ENCODE assay signal across 15 mouse cellular contexts in genomic region chr13:57249401-57249800, GRCm38 (mm10).
DNase-seq lines count a peak whose midpoint lies in the region.
"Had no signal": no experiment of that assay in that cellular context is flagged by ENCODE, and none has a peak within 500 bp of the region (broad histone marks: within the 10 kb centered on the region; RNA-seq: fewer than 3 reads in every experiment).

No protein-coding gene starts in this region.

- DNase-seq in cerebellum, adult 9-10 months: peak; percentile 58
- no peak for DNase-seq in cerebellum, postnatal 36 days
- DNase-seq in layer of hippocampus, adult 11-12 months (ENCODE audit: low spot score): peak; percentile 18
- DNase-seq in layer of hippocampus, postnatal 25 days (ENCODE audit: extremely low spot score in 1 of 2, low spot score in 1 of 2): no peak
- peak; percentile 76 for DNase-seq in brain, adult 2 months (ENCODE audit: low read depth, low spot score)
- peak; percentile 40 for DNase-seq in layer of hippocampus, adult 9-10 months (ENCODE audit: low spot score)
- DNase-seq in kidney, postnatal 25 days: no peak
- DNase-seq in lung, adult 18-20 months: no peak
- DNase-seq: B cell, adult 2 months; cerebellum, adult 11 months; gastrocnemius, postnatal 10 days; gastrocnemius, postnatal 36 days; heart, adult 2 months; heart, postnatal 14 days; heart, postnatal 4 days had no signal

Comparison
In these comparisons a context has a peak if more than half of its experiments do, and no peak if none do; other contexts are left out.
1. DNase-seq: peak in cerebellum, adult 9-10 months (single experiment), layer of hippocampus, adult 11-12 months (single experiment), brain, adult 2 months (single experiment) and layer of hippocampus, adult 9-10 months (single experiment); none in cerebellum, postnatal 36 days (0 of 2), layer of hippocampus, postnatal 25 days (0 of 2), kidney, postnatal 25 days (0 of 2) and lung, adult 18-20 months (0 of 2).